Mouse (Mus musculus): ENCODE data around the gene Magea10. TPM values are rescaled to one million over a fixed set of nuclear protein-coding genes. Genes with fewer than 3 reads are reported as not detected.

The Magea10 gene
- not detected for total RNA-seq (2021)
- long read RNA-seq, experiment 1 = 0 reads
- long read RNA-seq, experiment 2 = 0 reads

DNA sequence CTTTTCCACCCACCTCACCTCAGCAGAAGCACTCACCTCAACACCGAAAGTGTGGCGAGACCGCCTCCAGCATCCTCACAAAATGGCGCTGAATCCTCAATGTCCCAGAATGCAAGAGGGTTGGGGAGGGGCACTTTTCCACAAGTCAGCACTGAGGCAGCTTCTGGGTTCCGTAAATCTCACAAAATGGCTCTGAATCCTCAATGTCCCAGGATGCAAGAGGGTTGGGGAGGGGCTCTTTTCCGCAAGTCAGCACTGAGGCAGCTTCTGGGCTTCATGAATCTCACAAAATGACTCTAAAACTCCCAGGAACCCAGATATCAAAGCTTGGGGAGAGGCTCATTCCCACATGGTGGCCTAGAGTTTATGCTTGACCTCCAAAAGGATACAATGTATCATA is at the start of gene Magea10:
Gene Magea10 (minus strand): TSS at position 101 of the 400 bp plus-strand sequence.
- TF ChIP-seq CTCF (IDR thresholded peaks at IDR 0.05) = no peak
- intact Hi-C loops (cut with DNase I) = no loop called here
- DNase-seq = no peak
- Histone ChIP-seq H3K4me3 (no peak within 1 kb of the TSS), H3K27ac (no peak within 1 kb of the TSS)

DNA sequence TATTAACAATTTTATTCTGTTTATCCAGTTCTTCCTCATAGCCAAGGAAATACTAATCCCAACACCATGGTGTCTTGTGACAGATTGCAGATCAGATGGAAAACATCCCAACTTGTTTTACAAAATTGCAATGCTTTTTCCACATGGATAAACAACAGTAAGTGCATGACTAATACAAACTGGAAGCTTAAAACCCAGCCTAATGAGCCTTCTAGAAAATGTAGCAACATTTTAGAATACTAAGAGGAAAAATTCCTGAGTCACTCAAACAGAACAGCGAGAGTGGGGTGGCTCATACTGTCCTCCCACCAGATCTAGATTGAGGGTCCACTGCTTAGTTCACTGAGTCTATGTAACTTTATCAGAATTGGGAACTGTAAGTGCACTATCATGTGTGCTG is 4.7 kb downstream of the Magea10 start:
- no peak for TF ChIP-seq CTCF (IDR thresholded peaks at IDR 0.05)
- no peak for DNase-seq
- Histone ChIP-seq H3K27ac (no peak overlapping the region), H3K4me3 (no peak overlapping the region)
- intact Hi-C loops (cut with DNase I) = no loop called here

Other genes with a start within 250 kb of the Magea10 start
- not detected for gene Magea4, start 164.8 kb downstream of the Magea10 start, total RNA-seq (2021)
- under 1 TPM; 0.23 to 0.56 TPM for gene Gabre, start 112.1 kb downstream of the Magea10 start, total RNA-seq (2021)